Mouse (Mus musculus) limb, embryonic 14.5 days (tissue): Measurements from ENCODE around the gene Rab31. TPM values are rescaled to one million over a fixed set of nuclear protein-coding genes. Genes with fewer than 3 reads are reported as not detected.

Source experiments
- ATAC-seq: fragments of 200-750 bp; cut with Nextera tagmentation; 2 replicates; pipeline ENCODE4 v1.8.0; 2017; ENCODE audit warnings: low read depth, moderate number of reproducible peaks, moderate TSS enrichment; ENCODE audit not compliant: low FRiP score
- DNase-seq: peaks from one replicate; pipeline ENCODE4 v3.0.0-alpha.2; 2015; ENCODE audit warnings: low spot score
- H3K27ac ChIP-seq: fragments of 300-500 bp; sonication (generic); replicated peaks from 2 replicates; pipeline ENCODE4 v1.5.1; 2014; ENCODE audit warnings: low read depth, mild to moderate bottlenecking, low read length, moderate library complexity, mixed read lengths
- H3K27me3 ChIP-seq: fragments of 300-500 bp; sonication (generic); 2 replicates; pipeline ENCODE4 v1.6.1; 2014; ENCODE audit warnings: low read length, mixed read lengths; ENCODE audit not compliant: control insufficient read depth, insufficient read depth
- H3K36me3 ChIP-seq: fragments of 300-500 bp; sonication (generic); 2 replicates; pipeline ENCODE4 v1.6.1; 2014; ENCODE audit warnings: mild to moderate bottlenecking, low read length, moderate library complexity, mixed read lengths; ENCODE audit not compliant: control insufficient read depth, insufficient read depth
- H3K4me1 ChIP-seq: fragments of 300-500 bp; sonication (generic); 2 replicates; pipeline ENCODE4 v1.6.1; 2014; ENCODE audit warnings: antibody characterized with exemption, low read length, mixed read lengths; ENCODE audit not compliant: control insufficient read depth, insufficient read depth
- H3K4me2 ChIP-seq: fragments of 300-500 bp; sonication (generic); replicated peaks from 2 replicates; pipeline ENCODE4 v1.6.1; 2014; ENCODE audit warnings: low read depth, mild to moderate bottlenecking, low read length, moderate library complexity; ENCODE audit not compliant: severe bottlenecking
- H3K4me3 ChIP-seq: fragments of 300-500 bp; sonication (generic); replicated peaks from 2 replicates; pipeline ENCODE4 v1.5.1; 2014; ENCODE audit warnings: low read length
- H3K9ac ChIP-seq: fragments of 300-500 bp; sonication (generic); 2 replicates; pipeline ENCODE4 v1.6.1; 2014; ENCODE audit warnings: mild to moderate bottlenecking, low read depth, low read length, moderate library complexity; ENCODE audit not compliant: severe bottlenecking
- H3K9me3 ChIP-seq: fragments of 300-500 bp; sonication (generic); 2 replicates; pipeline ENCODE4 v1.6.1; 2016; ENCODE audit warnings: low read length; ENCODE audit not compliant: control insufficient read depth
- POLR2A ChIP-seq: fragments of 200-500 bp; IDR thresholded peaks from 2 replicates; pipeline ENCODE4 v1.8.0; 2012; ENCODE audit warnings: inconsistent platforms, mild to moderate bottlenecking, moderate library complexity, borderline replicate concordance; ENCODE audit not compliant: insufficient read depth, insufficient read length; ENCODE audit errors: extremely low read depth
- WGBS: fragments of 180-500 bp; shearing (Covaris S2); extraction: QIAGEN DNeasy Blood & Tissue Kit; methylation state at CpG from one replicate; pipeline ENCODE4 v1.1.7; 2014; 5-methylcytosine and 5-hydroxymethylcytosine counted together
- polyA plus RNA-seq, 2 experiments: library from polyadenylated mRNA; depleted of rRNA in 1 of 2; stranded (reverse) in 1 of 2; unstranded in 1 of 2; fragments of >200 nt; fragmentation: Nextera tagmentation in 1 of 2; extraction: Ambion mirVana in 1 of 2; gene quantifications; 2 replicates each; pipeline versions ENCODE4 v1.2.1 to v1.2.3; 2012 to 2014

Gene Rab31
- polyA plus RNA-seq, 2 experiments, result 36.3 to 67.8 TPM

- H3K27me3 ChIP-seq, result no peaks in the 10 kb centered on the region
- H3K9ac ChIP-seq, result no peak overlapping the region
- no peak overlapping the region for H3K4me2 ChIP-seq
- 80% methylated on average over 6 of the region's 6 CpGs for WGBS
- TF ChIP-seq POLR2A, result no peak
- no peaks in the 10 kb centered on the region for H3K9me3 ChIP-seq
- H3K4me1 ChIP-seq, result peaks cover 9% of the 10 kb centered on the region
- H3K36me3 ChIP-seq, result no peaks in the 10 kb centered on the region
- no peak overlapping the region for H3K27ac ChIP-seq
- ATAC-seq (no peak), DNase-seq (no peak)
- H3K4me3 ChIP-seq, result no peak overlapping the region
Observed at GRCm38 (mm10) chr17:65681516-65681915, 91.0 kb downstream of the Rab31 start.

- DNase-seq, result no peak
- 69% methylated on average over 2 of the region's 2 CpGs for WGBS
Observed at GRCm38 (mm10) chr17:65680801-65681412, 91.6 kb downstream of the Rab31 start.

GRCm38 (mm10) chr17:65679806-65680446, 92.6 kb downstream of the Rab31 start:
- no peak overlapping the region for H3K4me3 ChIP-seq
- no peaks in the 10 kb centered on the region for H3K36me3 ChIP-seq
- peak; percentile 55 for DNase-seq
- WGBS, result 32% methylated on average over 14 of the region's 14 CpGs
- H3K27ac ChIP-seq, result peak overlapping the region; percentile 56; the same call in 1 of the 2 replicates
- ATAC-seq, result peak; percentile 74
- TF ChIP-seq POLR2A, result no peak
- H3K27me3 ChIP-seq, result no peaks in the 10 kb centered on the region
- H3K4me1 ChIP-seq, result peaks cover 9% of the 10 kb centered on the region
- H3K4me2 ChIP-seq, result no peak overlapping the region; the same call in 1 of the 2 replicates
- H3K9me3 ChIP-seq, result no peaks in the 10 kb centered on the region
- no peak overlapping the region for H3K9ac ChIP-seq

More at GRCm38 (mm10) chr17:65680801-65681412, 91.6 kb downstream of the Rab31 start:
- no peak overlapping the region for H3K9ac ChIP-seq
- H3K4me1 ChIP-seq, result peaks cover 9% of the 10 kb centered on the region
- TF ChIP-seq POLR2A, result no peak
- no peaks in the 10 kb centered on the region for H3K36me3 ChIP-seq
- no peak overlapping the region for H3K4me3 ChIP-seq
- no peak overlapping the region for H3K27ac ChIP-seq
- no peaks in the 10 kb centered on the region for H3K27me3 ChIP-seq
- ATAC-seq, result no peak
- no peaks in the 10 kb centered on the region for H3K9me3 ChIP-seq
- no peak overlapping the region for H3K4me2 ChIP-seq

GRCm38 (mm10) chr17:65677742-65678141, 94.8 kb downstream of the Rab31 start:
- H3K27me3 ChIP-seq, result no peaks in the 10 kb centered on the region
- H3K4me3 ChIP-seq, result no peak overlapping the region
- no peak for ATAC-seq
- H3K27ac ChIP-seq, result no peak overlapping the region
- TF ChIP-seq POLR2A, result no peak
- H3K4me1 ChIP-seq, result peaks cover 9% of the 10 kb centered on the region
- no peaks in the 10 kb centered on the region for H3K36me3 ChIP-seq
- H3K9ac ChIP-seq, result no peak overlapping the region
- WGBS, result 90% methylated on average over 1 of the region's 1 CpGs
- DNase-seq, result no peak
- H3K4me2 ChIP-seq, result no peak overlapping the region
- no peaks in the 10 kb centered on the region for H3K9me3 ChIP-seq

- Histone ChIP-seq H3K4me2 (no peak overlapping the region), H3K36me3 (no peaks in the 10 kb centered on the region), H3K4me3 (no peak overlapping the region), H3K9ac (no peak overlapping the region), H3K27ac (no peak overlapping the region), H3K9me3 (no peaks in the 10 kb centered on the region), H3K27me3 (no peaks in the 10 kb centered on the region), H3K4me1 (peaks cover 9% of the 10 kb centered on the region)
- ATAC-seq (no peak), DNase-seq (no peak)
- 83% methylated on average over 8 of the region's 8 CpGs for WGBS
- TF ChIP-seq POLR2A, result no peak
Observed at GRCm38 (mm10) chr17:65676536-65676935, 96.0 kb downstream of the Rab31 start.
